In the genomic region with DNA sequence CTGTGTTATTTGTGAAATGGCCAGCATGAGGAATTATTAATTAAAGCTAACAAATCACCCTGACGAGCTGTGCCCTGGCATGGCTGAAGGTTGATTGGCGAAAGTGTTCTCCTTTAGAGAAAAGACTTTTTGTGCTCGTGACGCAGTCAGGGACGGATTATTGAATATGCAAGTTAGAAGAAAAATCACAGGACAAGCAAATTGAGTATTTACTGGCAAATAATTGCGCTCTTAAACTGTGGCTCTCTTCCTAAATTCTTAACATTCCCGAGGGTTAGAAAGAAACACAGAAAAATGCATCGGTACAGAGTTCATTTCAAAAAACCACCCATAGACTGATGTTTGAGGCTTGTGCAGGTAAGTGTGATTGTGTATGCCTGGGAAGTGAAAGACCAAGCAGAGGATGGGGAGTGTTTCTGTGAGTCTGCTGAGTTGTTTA, we compare ENCODE assay signal across 9 mouse cellular contexts.
DNase-seq lines count a peak whose midpoint lies in the region; ATAC-seq and TF ChIP-seq lines count a peak whose summit lies in the region.
"Had no signal": no experiment of that assay in that cellular context is flagged by ENCODE, and none has a peak within 500 bp of the region (broad histone marks: within the 10 kb centered on the region; RNA-seq: fewer than 3 reads in every experiment).

No protein-coding gene starts in this region.

- TF ChIP-seq POLR2A in cortical plate, adult 2 months (IDR thresholded peaks at IDR 0.05; ENCODE audit: extremely low read depth, insufficient read depth, low read length): no peak

- 17% methylated on average over 8 of the region's 8 CpGs for WGBS in forebrain, embryonic 16.5 days
- WGBS in lung, embryonic 16.5 days: 28% methylated on average over 8 of the region's 8 CpGs

- no peaks in the 10 kb centered on the region for H3K36me3 ChIP-seq in forebrain, embryonic 16.5 days (ENCODE audit: control insufficient read depth, insufficient read depth)
- H3K36me3 ChIP-seq in lung, embryonic 16.5 days (ENCODE audit: control insufficient read depth, insufficient read depth, low read length): no peaks in the 10 kb centered on the region

- H3K9ac ChIP-seq in forebrain, embryonic 16.5 days (replicated peaks; ENCODE audit: low read depth, low read length): 0 out of 2 replicates have a peak overlapping the region, but pooled peaks have one; percentile 17
- H3K9ac ChIP-seq in lung, embryonic 16.5 days (ENCODE audit: low read length): no peak overlapping the region

- no peaks in the 10 kb centered on the region for H3K27me3 ChIP-seq in forebrain, embryonic 16.5 days (replicated peaks; ENCODE audit: control insufficient read depth, insufficient read depth, low read length)
- H3K27me3 ChIP-seq in lung, embryonic 16.5 days (ENCODE audit: control insufficient read depth, insufficient read depth, low read depth, low read length): no peaks in the 10 kb centered on the region

- H3K4me1 ChIP-seq in cortical plate, adult 2 months (ENCODE audit: control insufficient read depth, insufficient read depth, low read length): peaks cover 1% of the 10 kb centered on the region; the same call in 1 of the 2 replicates
- H3K4me1 ChIP-seq in forebrain, embryonic 16.5 days (replicated peaks; ENCODE audit: control insufficient read depth, insufficient read depth, low read length): peaks cover 10% of the 10 kb centered on the region
- peaks cover 8% of the 10 kb centered on the region; the same call in 1 of the 2 replicates for H3K4me1 ChIP-seq in lung, embryonic 16.5 days (replicated peaks; ENCODE audit: control insufficient read depth, insufficient read depth, low read length)

- H3K4me3 ChIP-seq in layer of hippocampus, adult 2 months: peak overlapping the region; percentile 49
- H3K4me3 ChIP-seq in cortical plate, adult 2 months (ENCODE audit: insufficient read depth, low read length): peak overlapping the region; percentile 33
- H3K4me3 ChIP-seq in forebrain, embryonic 16.5 days (replicated peaks; ENCODE audit: low read length): peak overlapping the region; percentile 1; the same call in 1 of the 2 replicates
- peak overlapping the region; percentile 34 for H3K4me3 ChIP-seq in lung, embryonic 16.5 days (ENCODE audit: low read length)

- H3K27ac ChIP-seq in layer of hippocampus, adult 2 months: peak overlapping the region; percentile 56
- peak overlapping the region; percentile 3; the same call in 1 of the 2 replicates for H3K27ac ChIP-seq in cortical plate, adult 2 months (ENCODE audit: insufficient read depth, low read length)
- H3K27ac ChIP-seq in forebrain, embryonic 16.5 days (ENCODE audit: low read length): no peak overlapping the region
- H3K27ac ChIP-seq in lung, embryonic 16.5 days (ENCODE audit: low read length): peak overlapping the region; percentile 38

- TF ChIP-seq CTCF in layer of hippocampus, adult 2 months (conservative IDR thresholded peaks at IDR 0.05): no peak
- TF ChIP-seq CTCF in cortical plate, adult 2 months (IDR thresholded peaks at IDR 0.05; ENCODE audit: extremely low read depth, insufficient read depth, low read length): no peak

- no peak for ATAC-seq in forebrain, embryonic 16.5 days
- ATAC-seq in lung, embryonic 16.5 days (ENCODE audit: low read depth): no peak
- ATAC-seq in inflammation-experienced regulatory T-cells, adult 6 months: no peak

- no peak for DNase-seq in layer of hippocampus, adult 2 months (ENCODE audit: low spot score in 2 of 2)
- DNase-seq in layer of hippocampus, adult 9-11 months: no peak
- DNase-seq in adrenal gland, postnatal 4 days (ENCODE audit: low spot score in 2 of 2): no peak
- DNase-seq in cerebellum, postnatal 4 days (ENCODE audit: low spot score in 2 of 2): no peak
- DNase-seq: gastrocnemius, postnatal 14 days had no signal

- no peaks in the 10 kb centered on the region for H3K9me3 ChIP-seq in forebrain, embryonic 16.5 days (ENCODE audit: control insufficient read depth, low read length)
- H3K9me3 ChIP-seq in lung, embryonic 16.5 days (ENCODE audit: control insufficient read depth, low read length): no peaks in the 10 kb centered on the region

- H3K4me2 ChIP-seq in forebrain, embryonic 16.5 days (ENCODE audit: low read length): peak overlapping the region; percentile 29
- peak overlapping the region; percentile 50 for H3K4me2 ChIP-seq in lung, embryonic 16.5 days (ENCODE audit: low read depth, low read length)
